Mouse (Mus musculus): ENCODE measurements around the gene Tcte1. TPM values are rescaled to one million over a fixed set of nuclear protein-coding genes. Genes with fewer than 3 reads are reported as not detected.

Gene Tcte1
- total RNA-seq, 2 experiments from 2014 or later, result not detected

- DNase-seq (ENCODE audit: low spot score in 2 of 2), result no peak
Measured at GRCm38 (mm10) chr17:45564531-45565084, 41.4 kb downstream of the Tcte1 start.

GRCm38 (mm10) chr17:45565103-45565502, 41.9 kb downstream of the Tcte1 start:
- DNase-seq (ENCODE audit: low spot score in 2 of 2), result no peak

- no peak for DNase-seq (ENCODE audit: low spot score in 2 of 2)
Measured at GRCm38 (mm10) chr17:45566031-45566359, 42.8 kb downstream of the Tcte1 start.

DNA sequence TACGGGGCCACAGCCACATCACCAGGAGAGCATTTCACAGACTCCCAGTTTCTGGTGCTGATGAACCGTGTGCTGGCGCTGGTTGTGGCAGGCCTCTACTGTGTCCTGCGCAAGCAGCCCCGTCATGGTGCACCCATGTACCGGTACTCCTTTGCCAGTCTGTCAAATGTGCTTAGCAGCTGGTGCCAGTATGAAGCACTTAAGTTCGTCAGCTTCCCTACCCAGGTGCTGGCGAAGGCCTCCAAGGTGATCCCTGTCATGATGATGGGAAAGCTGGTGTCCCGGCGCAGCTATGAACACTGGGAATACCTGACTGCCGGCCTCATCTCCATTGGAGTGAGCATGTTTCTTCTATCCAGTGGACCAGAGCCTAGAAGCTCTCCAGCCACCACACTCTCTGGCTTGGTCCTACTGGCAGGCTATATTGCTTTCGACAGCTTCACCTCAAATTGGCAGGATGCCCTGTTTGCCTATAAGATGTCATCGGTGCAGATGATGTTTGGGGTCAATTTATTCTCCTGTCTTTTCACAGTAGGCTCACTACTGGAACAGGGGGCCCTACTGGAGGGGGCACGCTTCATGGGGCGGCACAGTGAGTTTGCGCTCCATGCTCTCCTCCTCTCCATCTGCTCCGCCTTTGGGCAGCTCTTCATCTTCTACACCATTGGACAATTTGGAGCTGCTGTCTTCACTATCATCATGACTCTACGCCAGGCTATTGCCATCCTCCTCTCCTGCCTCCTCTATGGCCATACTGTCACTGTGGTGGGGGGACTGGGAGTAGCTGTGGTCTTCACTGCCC, 43.3 kb downstream of the Tcte1 start:
- no peak for DNase-seq (ENCODE audit: low spot score in 2 of 2)

DNA sequence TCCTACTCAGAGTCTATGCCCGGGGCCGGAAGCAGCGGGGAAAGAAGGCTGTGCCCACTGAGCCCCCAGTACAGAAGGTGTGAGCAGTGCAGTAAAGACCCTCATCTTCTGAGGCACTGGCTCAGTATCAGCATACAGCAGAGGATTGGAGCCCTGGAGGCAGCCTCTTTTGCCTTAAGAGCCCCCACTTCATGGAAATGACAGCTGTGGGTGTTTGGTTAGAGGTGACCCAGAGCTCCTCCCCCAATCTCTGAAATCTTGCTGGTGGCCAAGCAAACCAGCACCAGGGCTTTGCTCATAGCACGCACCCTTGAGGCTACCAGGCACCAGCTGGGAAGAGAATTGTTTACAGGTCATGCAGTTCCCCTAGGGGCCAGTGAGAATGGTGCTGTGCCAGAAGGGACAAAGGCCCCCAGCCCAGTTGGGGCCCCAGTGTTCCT, 43.9 kb downstream of the Tcte1 start:
- DNase-seq (ENCODE audit: low spot score in 2 of 2), result no peak

DNA sequence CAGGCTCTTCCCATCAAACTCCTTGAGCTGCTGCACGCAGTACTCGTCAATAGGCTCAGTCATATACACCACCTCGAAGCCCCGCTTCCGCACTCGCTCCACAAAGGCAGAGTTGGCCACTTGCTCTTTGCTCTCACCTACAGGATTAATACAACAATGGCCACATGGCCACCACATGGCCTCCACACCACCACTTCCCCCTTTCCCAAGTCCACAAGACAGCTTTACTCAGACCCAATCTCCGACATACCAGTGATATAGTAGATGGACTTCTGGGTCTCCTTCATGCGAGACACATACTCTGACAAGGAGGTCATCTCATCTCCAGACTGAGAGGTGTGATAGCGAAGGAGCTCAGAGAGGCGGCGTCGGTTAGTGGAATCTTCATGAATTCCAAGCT, 45.8 kb downstream of the Tcte1 start:
- no peak for DNase-seq (ENCODE audit: low spot score in 2 of 2)

- no peak for DNase-seq (ENCODE audit: low spot score in 2 of 2)
Measured at GRCm38 (mm10) chr17:45569999-45570398, 46.8 kb downstream of the Tcte1 start.

DNA sequence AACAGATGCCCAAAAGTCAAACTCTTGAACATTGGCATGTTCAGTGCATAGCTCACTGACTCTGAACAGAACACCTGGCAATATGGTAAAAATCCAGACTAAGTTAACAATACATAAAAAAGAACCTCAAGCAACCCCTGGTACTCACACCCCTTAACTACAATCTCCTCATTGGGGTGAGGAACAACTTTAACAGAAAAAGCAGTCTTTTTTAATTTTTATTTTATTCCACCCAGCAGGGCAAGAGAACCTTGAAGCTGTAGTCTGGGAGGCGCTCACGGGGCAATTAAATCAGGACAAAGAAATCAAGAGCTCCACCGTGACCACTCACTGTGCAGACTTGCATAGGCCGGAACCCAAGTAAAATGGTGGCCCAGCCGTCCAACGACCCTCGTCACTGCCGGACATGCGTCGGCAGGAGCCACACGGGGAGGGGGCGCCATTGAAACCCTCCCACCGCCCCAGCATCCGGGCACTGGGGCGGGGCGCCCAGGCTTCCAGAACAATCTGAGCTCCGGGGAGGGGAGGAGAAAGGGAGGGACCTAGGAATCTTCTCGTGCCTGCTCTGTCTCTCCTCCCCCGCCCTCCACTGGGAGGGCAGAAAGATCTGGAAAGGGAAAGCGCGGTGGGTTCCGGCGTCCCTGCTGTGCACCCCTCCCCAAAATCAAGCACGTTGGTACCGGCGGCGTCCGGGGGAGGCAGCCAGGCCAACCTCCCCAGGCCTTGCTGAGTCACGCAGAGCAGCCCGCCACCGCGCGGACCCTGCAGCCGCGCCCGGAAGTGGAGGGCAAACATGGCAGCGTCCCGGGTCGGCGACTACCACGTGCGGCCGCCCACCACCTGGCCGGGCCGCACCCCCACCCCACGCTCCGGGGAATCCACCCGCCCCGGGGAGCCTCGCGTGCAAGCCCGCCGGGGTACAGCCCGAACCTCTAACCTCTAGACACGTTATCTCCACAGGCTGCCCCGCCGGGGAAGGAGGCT, 49.2 kb downstream of the Tcte1 start:
- DNase-seq (ENCODE audit: low spot score in 2 of 2), result peak in 1 of 2 experiments; percentile 55

DNA sequence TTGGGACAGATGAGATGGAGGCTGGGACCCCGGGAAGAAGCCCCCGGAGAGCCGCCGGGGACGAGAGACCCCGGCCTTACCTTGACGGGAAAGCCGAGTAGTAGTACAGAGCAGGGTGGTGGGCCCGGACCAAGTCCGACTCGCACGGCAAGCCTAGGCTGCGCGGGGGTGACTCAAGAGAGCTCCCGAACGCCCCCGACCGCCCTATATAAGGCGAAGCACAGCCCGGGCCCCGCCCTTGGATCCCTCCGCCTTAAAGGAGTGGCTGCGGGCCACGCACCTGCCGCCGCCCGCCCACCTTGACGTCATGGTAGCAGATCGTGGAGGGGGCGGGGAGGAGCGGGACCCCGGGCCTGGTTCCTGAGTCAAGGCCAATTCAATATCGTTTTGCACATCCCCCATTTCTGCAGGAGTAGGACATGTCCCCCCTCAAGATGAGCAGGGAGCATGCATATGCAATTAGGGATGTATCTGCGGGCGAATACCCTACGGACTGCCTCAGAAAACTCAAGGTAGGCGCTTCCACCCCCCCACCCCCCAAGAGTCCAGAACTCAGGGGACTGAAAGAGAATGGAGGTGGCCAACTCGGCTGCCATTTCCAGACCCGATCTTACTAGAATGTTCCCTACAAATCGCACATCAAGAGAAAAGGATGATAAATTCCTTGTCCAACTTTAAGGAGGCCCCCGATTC, 50.0 kb downstream of the Tcte1 start, which contains the start of gene Hsp90ab1:
TSS of gene Hsp90ab1 (minus strand) at position 185 of the 693 bp plus-strand sequence.
- DNase-seq (ENCODE audit: low spot score in 2 of 2), result peak; percentile 99

- DNase-seq (ENCODE audit: low spot score in 2 of 2), result peak; percentile 92 to 95
Measured at GRCm38 (mm10) chr17:45573780-45574123, 50.5 kb downstream of the Tcte1 start.

GRCm38 (mm10) chr17:45574129-45574761, 51.0 kb downstream of the Tcte1 start:
- DNase-seq (ENCODE audit: low spot score in 2 of 2), result peak in 1 of 2 experiments; percentile 46

GRCm38 (mm10) chr17:45575123-45575897, 52.1 kb downstream of the Tcte1 start:
- no peak for DNase-seq (ENCODE audit: low spot score in 2 of 2)

GRCm38 (mm10) chr17:45578242-45578641, 55.0 kb downstream of the Tcte1 start:
- DNase-seq (ENCODE audit: low spot score in 2 of 2), result no peak

GRCm38 (mm10) chr17:45578843-45579242, 55.6 kb downstream of the Tcte1 start:
- no peak for DNase-seq (ENCODE audit: low spot score in 2 of 2)

- DNase-seq (ENCODE audit: low spot score in 2 of 2), result no peak
Measured at GRCm38 (mm10) chr17:45579554-45579953, 56.3 kb downstream of the Tcte1 start.

DNA sequence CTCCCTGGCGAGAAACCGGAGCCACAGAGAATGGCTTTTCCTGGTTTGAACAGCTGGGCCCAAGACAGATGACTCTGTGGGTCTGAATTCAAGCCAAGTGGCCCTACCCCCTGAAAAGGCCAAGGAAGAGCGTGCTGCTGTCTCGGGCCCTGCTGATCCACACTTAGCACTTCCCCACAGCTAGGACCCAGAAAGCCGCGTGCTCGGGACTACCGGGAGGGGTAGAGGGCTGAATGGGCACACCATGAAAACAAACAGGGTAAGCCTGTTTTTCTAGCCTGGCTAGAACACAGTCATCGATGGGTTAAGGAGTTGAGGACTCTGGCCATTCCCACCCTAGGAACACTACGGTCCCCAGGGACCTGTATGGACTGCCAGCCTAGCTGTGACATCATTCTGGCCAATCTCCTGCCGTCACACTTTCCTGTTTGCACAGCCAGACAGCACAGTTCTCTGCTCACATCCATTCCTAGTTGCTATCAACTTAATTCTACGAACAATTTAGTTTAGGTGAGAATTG, 57.8 kb downstream of the Tcte1 start:
- no peak for DNase-seq (ENCODE audit: low spot score in 2 of 2)

DNA sequence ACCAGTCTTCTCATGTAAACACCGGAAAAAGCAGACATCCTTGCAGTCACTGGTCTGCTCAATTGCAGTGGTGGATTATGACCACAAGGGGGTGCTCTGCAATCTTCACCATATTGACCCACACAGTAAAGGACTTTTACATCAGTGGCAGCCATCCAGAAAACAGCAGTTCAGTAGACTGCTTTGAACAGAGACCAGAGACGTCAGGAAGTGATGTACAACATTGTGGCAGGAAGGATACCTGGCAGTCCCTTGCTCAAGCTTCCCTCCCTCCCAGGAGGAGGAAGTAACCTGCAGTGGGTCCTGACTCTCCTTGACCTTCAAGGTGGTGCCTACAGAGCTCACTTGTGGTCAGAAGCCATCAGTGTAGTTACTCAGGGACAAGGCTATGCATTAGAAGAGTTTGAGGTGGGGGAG, 58.3 kb downstream of the Tcte1 start:
- DNase-seq (ENCODE audit: low spot score in 2 of 2), result no peak

DNA sequence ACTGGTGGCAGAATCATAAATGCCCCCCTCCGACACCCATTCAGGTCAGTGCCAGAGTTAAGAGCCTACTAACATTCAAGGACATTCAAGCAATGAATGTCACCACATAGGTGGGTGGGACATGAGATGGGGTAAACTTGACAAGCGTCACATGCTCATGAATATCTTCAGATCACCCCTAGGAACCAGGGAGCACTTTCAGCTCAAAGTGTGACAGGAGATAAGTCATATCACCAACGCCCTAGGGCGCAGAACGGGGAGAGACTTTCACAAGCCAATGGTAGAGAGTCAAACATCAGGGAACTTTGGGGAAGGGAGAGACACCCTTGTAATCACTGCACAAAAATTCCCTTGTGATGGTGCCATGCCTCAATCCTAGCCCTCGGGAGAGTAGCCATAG, 59.0 kb downstream of the Tcte1 start:
- no peak for DNase-seq (ENCODE audit: low spot score in 2 of 2)

- DNase-seq (ENCODE audit: low spot score in 2 of 2), result no peak
Measured at GRCm38 (mm10) chr17:45582715-45583355, 59.6 kb downstream of the Tcte1 start.

Measured in adrenal gland, postnatal 4 days (tissue).